Mouse (Mus musculus) liver, postnatal 0 days (tissue): ENCODE measurements at regions not wholly inside any gene's neighbourhood (a gene's known extent, or its start where the extent isn't known, plus 50 kb on each side); places are given as distances from the start of the nearest gene placed in this dataset.

Source experiments
- ATAC-seq: fragments of 200-750 bp; cut with Nextera tagmentation; 2 replicates; pipeline ENCODE4 v1.8.0; 2017; ENCODE audit warnings: mild to moderate bottlenecking, moderate library complexity
- DNase-seq: peaks from one replicate; pipeline ENCODE4 v3.0.0-alpha.2; 2016
- H3K27ac ChIP-seq: fragments of 300-500 bp; sonication (generic); 2 replicates; pipeline ENCODE4 v1.5.1; 2014; ENCODE audit warnings: antibody characterized with exemption, moderate library complexity, mild to moderate bottlenecking, low read depth
- H3K27me3 ChIP-seq: fragments of 300-500 bp; sonication (generic); 2 replicates; pipeline ENCODE4 v1.6.1; 2014; ENCODE audit warnings: low read length, control low read depth, mixed read lengths; ENCODE audit not compliant: insufficient read depth
- H3K36me3 ChIP-seq: fragments of 300-500 bp; sonication (generic); replicated peaks from 2 replicates; pipeline ENCODE4 v1.6.1; 2014; ENCODE audit warnings: mild to moderate bottlenecking, control low read depth, low read length, moderate library complexity, mixed read lengths; ENCODE audit not compliant: insufficient read depth
- H3K4me1 ChIP-seq: fragments of 300-500 bp; sonication (generic); 2 replicates; pipeline ENCODE4 v1.6.1; 2014; ENCODE audit warnings: antibody characterized with exemption, mild to moderate bottlenecking, control low read depth; ENCODE audit not compliant: insufficient read depth
- H3K4me2 ChIP-seq: fragments of 300-500 bp; sonication (generic); 2 replicates; pipeline ENCODE4 v1.6.1; 2014; ENCODE audit warnings: low read depth, mild to moderate bottlenecking, low read length, moderate library complexity, mixed read lengths
- H3K4me3 ChIP-seq: fragments of 300-500 bp; sonication (generic); 2 replicates; pipeline ENCODE4 v1.5.1; 2014; ENCODE audit warnings: low read depth, low read length
- H3K9ac ChIP-seq: fragments of 300-500 bp; sonication (generic); replicated peaks from 2 replicates; pipeline ENCODE4 v1.6.1; 2014; ENCODE audit warnings: mild to moderate bottlenecking, moderate library complexity
- H3K9me3 ChIP-seq: fragments of 300-500 bp; sonication (generic); 2 replicates; pipeline ENCODE4 v1.6.1; 2016; ENCODE audit warnings: mild to moderate bottlenecking, control low read depth, low read length, mixed read lengths
- CTCF ChIP-seq: sonication (generic); IDR thresholded peaks from 2 replicates; pipeline ENCODE4 v1.5.1; 2016; ENCODE audit warnings: antibody characterized with exemption, low read depth
- EP300 ChIP-seq: IDR thresholded peaks from 2 replicates; pipeline ENCODE4 v1.6.1; 2016; ENCODE audit warnings: antibody characterized with exemption, low read depth, mild to moderate bottlenecking
- WGBS: fragments of 180-500 bp; shearing (Covaris S2); extraction: QIAGEN DNeasy Blood & Tissue Kit; methylation state at CpG from one replicate; pipeline ENCODE4 v1.1.7; 2014; ENCODE audit not compliant: insufficient replicate concordance; 5-methylcytosine and 5-hydroxymethylcytosine counted together

GRCm38 (mm10) chr3:131961571-131961970 lies 123.5 kb upstream of the Dkk2 start:
- Histone ChIP-seq H3K36me3 (no peaks in the 10 kb centered on the region), H3K4me2 (no peak overlapping the region), H3K4me3 (no peak overlapping the region), H3K4me1 (no peaks in the 10 kb centered on the region), H3K27me3 (no peaks in the 10 kb centered on the region), H3K9ac (no peak overlapping the region), H3K9me3 (no peaks in the 10 kb centered on the region), H3K27ac (no peak overlapping the region)
- TF ChIP-seq EP300 (no peak), CTCF (no peak)
- DNase-seq: no peak
- ATAC-seq: no peak

DNA sequence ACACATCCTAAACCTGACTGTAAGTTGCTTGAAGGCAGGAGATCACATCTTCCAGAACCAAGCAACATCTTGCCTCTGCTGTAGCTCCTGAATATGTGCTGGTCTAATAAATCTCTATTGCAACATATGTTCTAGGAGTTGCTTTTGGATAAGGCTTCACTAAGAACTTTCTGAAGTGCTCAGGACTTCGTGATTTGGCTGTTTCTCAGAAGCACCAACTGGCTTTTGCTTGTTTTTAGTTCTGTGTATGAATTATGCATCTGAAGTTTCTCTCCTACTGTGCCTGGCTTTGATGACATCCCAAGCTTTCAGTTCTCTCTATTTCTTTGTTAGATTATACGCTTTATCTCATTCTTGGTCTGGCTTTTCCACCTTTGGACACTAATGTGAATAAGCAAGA lies 122.2 kb upstream of the Dkk2 start:
- H3K27me3 ChIP-seq: no peaks in the 10 kb centered on the region
- 82% methylated on average over 2 of the region's 2 CpGs for WGBS
- no peaks in the 10 kb centered on the region for H3K9me3 ChIP-seq
- no peak for DNase-seq
- no peak for ATAC-seq
- H3K9ac ChIP-seq: no peak overlapping the region
- no peaks in the 10 kb centered on the region for H3K36me3 ChIP-seq
- H3K27ac ChIP-seq: no peak overlapping the region
- H3K4me3 ChIP-seq: no peak overlapping the region
- no peaks in the 10 kb centered on the region for H3K4me1 ChIP-seq
- no peak overlapping the region for H3K4me2 ChIP-seq
- no peak for TF ChIP-seq CTCF
- TF ChIP-seq EP300: no peak

GRCm38 (mm10) chr3:131964952-131965351 lies 120.1 kb upstream of the Dkk2 start:
- Histone ChIP-seq H3K4me3 (no peak overlapping the region), H3K27me3 (no peaks in the 10 kb centered on the region), H3K9ac (no peak overlapping the region), H3K9me3 (no peaks in the 10 kb centered on the region), H3K27ac (no peak overlapping the region), H3K4me1 (no peaks in the 10 kb centered on the region), H3K4me2 (no peak overlapping the region), H3K36me3 (no peaks in the 10 kb centered on the region)
- TF ChIP-seq CTCF (no peak), EP300 (no peak)
- DNase-seq (no peak), ATAC-seq (no peak)
- WGBS: 88% methylated on average over 9 of the region's 9 CpGs

DNA sequence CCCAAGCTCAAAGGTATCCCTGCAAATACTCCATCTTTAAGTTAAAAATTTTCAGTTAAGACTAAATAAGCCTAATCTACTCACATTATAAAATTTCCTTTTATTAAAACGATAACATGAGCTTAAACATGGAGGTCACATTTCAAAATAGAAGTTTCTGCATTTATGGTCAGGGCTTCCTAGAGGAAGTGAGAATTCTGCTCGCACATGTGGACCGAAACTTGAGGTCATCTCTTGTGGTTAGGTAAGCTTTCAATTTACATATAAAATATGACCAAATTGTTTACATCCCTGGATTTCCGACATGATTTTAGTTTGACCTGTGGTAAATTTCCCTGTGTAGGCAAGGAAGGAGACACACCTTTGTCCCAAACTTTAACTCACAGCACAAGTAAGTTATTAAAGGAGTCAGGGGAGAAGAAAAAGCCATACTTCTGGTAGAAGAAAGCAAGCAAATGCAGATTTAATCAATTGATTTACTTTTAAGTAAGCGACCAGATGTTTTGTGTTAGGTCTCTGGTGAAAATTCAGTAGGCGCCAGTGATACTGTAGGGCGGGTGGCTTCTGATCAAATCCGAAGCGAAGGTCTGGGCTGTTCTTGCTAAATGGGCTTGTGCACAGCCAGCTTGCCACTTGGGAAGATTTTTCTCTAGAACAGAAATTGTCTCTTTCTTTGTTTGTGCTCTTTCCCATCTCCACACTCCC lies 119.5 kb upstream of the Dkk2 start:
- TF ChIP-seq CTCF (no peak), EP300 (no peak)
- ATAC-seq: no peak

GRCm38 (mm10) chr3:131967288-131967687 lies 117.8 kb upstream of the Dkk2 start:
- DNase-seq (no peak), ATAC-seq (no peak)
- H3K4me2 ChIP-seq: no peak overlapping the region
- H3K27ac ChIP-seq: no peak overlapping the region
- no peaks in the 10 kb centered on the region for H3K36me3 ChIP-seq
- no peaks in the 10 kb centered on the region for H3K4me1 ChIP-seq
- TF ChIP-seq EP300: no peak
- no peak for TF ChIP-seq CTCF
- H3K9me3 ChIP-seq: no peaks in the 10 kb centered on the region
- H3K4me3 ChIP-seq: no peak overlapping the region
- 76% methylated on average over 11 of the region's 11 CpGs for WGBS
- no peak overlapping the region for H3K9ac ChIP-seq
- no peaks in the 10 kb centered on the region for H3K27me3 ChIP-seq

More for the DNA sequence above, 119.5 kb upstream of the Dkk2 start:
- 74% methylated on average over 9 of the region's 9 CpGs for WGBS
- no peaks in the 10 kb centered on the region for H3K27me3 ChIP-seq
- no peak overlapping the region for H3K4me3 ChIP-seq
- no peaks in the 10 kb centered on the region for H3K9me3 ChIP-seq
- no peaks in the 10 kb centered on the region for H3K4me1 ChIP-seq
- no peak for DNase-seq
- no peaks in the 10 kb centered on the region for H3K36me3 ChIP-seq
- H3K27ac ChIP-seq: no peak overlapping the region
- no peak overlapping the region for H3K9ac ChIP-seq
- no peak overlapping the region for H3K4me2 ChIP-seq

DNA sequence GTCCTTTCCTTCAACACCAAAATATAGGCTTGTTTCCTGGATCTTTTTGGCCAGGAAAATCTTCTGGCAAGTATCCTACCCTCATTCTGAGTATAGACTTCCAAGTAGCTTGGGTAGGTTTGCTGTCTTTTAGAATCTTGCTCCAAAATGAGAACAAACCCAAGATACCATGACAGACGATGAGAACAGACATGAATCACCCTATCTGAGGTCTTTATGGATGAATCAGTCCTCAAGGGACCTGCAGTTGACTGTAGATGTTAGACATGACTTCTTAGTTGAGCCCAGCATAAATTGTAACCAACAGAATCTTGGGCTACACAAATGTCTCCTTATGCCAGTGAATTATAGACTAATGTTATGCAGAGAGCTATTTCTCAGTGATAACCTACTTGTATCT lies 114.3 kb upstream of the Dkk2 start:
- Histone ChIP-seq H3K27me3 (no peaks in the 10 kb centered on the region), H3K27ac (no peak overlapping the region), H3K4me2 (no peak overlapping the region), H3K4me3 (no peak overlapping the region), H3K9ac (no peak overlapping the region), H3K36me3 (no peaks in the 10 kb centered on the region), H3K9me3 (peaks cover 3% of the 10 kb centered on the region; the same call in 1 of the 2 replicates), H3K4me1 (no peaks in the 10 kb centered on the region)
- no peak for DNase-seq
- no peak for ATAC-seq
- TF ChIP-seq CTCF: no peak
- no peak for TF ChIP-seq EP300
- WGBS: 64% methylated on average over 1 of the region's 1 CpGs

DNA sequence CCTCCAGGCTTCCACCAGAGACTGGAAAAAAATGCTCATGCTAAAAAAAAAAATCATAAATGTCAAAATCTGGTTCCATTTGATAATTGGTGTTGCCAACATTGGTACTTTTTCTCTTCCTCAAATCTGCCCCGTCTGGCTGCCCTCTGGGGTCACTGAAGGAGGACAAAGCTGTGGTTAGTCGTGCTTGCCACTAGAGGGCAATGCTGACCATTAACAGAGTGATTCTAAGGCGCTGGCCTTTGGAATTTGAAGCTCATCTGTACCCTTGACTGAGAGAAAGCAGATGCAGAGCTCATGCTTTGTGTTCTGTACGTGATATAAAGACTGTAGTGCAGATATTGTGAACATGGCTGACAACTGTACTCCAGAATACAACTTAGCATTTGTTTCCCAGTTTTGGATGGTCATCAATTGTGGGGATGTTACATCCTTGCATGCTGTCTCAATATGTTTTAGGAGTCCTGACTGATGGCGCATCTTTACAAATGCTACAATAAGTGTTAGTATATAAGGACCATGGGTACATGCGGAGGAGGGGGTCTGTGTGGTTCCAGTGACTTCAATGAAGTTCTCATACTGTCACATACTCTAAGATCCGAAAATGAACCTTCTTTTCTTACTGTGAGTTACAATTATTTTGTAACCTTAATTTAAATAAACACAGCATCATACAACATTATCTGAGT lies 109.0 kb upstream of the Dkk2 start:
- Histone ChIP-seq H3K36me3 (no peaks in the 10 kb centered on the region), H3K4me2 (no peak overlapping the region), H3K9me3 (peaks cover 3% of the 10 kb centered on the region; the same call in 1 of the 2 replicates), H3K4me1 (no peaks in the 10 kb centered on the region), H3K27me3 (no peaks in the 10 kb centered on the region), H3K9ac (no peak overlapping the region), H3K27ac (no peak overlapping the region), H3K4me3 (no peak overlapping the region)
- 36% methylated on average over 7 of the region's 7 CpGs for WGBS
- DNase-seq (peak; percentile 18), ATAC-seq (no peak)
- TF ChIP-seq CTCF: peak; percentile 79
- no peak for TF ChIP-seq EP300
